Mouse (Mus musculus) retina, postnatal 1 day (tissue): ENCODE results near the gene Pard3.

Source experiments
- DNase-seq: peaks from one replicate; pipeline ENCODE4 v3.0.0-alpha.2; 2012

The Pard3 gene

DNA sequence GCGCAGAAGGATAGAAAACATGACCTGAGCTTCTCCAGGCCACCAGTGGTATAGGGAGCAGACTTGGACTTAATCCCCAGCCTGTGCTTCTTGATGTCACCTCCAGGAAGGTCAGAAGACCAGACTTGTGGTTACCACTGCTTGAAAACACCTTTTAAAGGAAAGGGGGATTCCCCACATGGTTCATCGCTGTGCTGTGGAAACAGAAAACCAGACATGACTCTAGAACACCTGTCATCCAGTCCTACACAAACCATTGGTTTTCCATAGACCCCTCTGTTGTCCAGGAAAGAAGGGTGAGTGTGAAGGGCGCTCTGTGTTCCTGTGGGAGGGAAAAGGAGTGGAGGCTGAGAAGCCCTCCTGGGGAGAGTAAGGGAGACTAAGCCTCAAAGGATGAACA lies 591.9 kb downstream of the Pard3 start:
- no peak for DNase-seq
